Mouse (Mus musculus): ENCODE results near the gene Epb41l2. TPM values are rescaled to one million over a fixed set of nuclear protein-coding genes. Genes with fewer than 3 reads are reported as not detected.

Epb41l2 gene
- polyA plus RNA-seq, 1 experiment from 2014 or later: 17.2 TPM

- no peak overlapping the region for H3K27ac ChIP-seq (ENCODE audit: low read depth, low read length)
- no peaks in the 10 kb centered on the region for H3K9me3 ChIP-seq (replicated peaks; ENCODE audit: control insufficient read depth, low read length)
- DNase-seq (ENCODE audit: low spot score) (no peak), ATAC-seq (no peak)
- 44% methylated on average over 4 of the region's 4 CpGs for whole genome bisulfite sequencing
- H3K4me1 ChIP-seq (ENCODE audit: control insufficient read depth, insufficient read depth, low read length): no peaks in the 10 kb centered on the region
- H3K4me3 ChIP-seq (ENCODE audit: low read depth, low read length): no peak overlapping the region
- no peak overlapping the region for H3K4me2 ChIP-seq (ENCODE audit: low read length)
- no peaks in the 10 kb centered on the region for H3K36me3 ChIP-seq (ENCODE audit: control insufficient read depth, insufficient read depth, low read length)
- H3K9ac ChIP-seq (ENCODE audit: low read length): no peak overlapping the region
- no peaks in the 10 kb centered on the region for H3K27me3 ChIP-seq (replicated peaks; ENCODE audit: control insufficient read depth, insufficient read depth, low read length)
These were observed 27.7 kb downstream of the Epb41l2 start for GRCm38 (mm10) chr10:25387268-25387667.

DNA sequence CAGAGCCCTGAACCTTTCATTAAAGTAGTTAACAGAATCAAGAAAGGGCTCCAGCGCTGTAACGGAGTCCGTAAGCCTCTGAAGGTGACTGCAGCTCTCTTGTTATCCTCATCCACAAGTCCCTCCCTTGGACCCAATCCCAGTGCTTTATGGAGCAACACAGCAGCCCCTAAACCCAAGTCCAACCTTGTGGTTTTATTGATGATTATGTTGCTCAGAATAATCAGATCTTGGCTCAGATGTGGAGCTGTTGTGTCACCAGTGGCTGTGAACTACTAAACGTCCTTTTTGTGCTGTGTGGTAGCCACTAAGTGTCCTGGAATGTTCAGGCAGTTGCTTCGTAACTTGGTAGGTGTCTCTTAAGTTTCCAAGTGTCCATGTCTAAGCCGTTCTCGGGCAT, 33.2 kb downstream of the Epb41l2 start:
- H3K36me3 ChIP-seq (ENCODE audit: control insufficient read depth, insufficient read depth, low read length): no peaks in the 10 kb centered on the region
- no peaks in the 10 kb centered on the region for H3K9me3 ChIP-seq (replicated peaks; ENCODE audit: control insufficient read depth, low read length)
- no peak overlapping the region for H3K9ac ChIP-seq (ENCODE audit: low read length)
- no peaks in the 10 kb centered on the region for H3K4me1 ChIP-seq (ENCODE audit: control insufficient read depth, insufficient read depth, low read length)
- ATAC-seq (no peak), DNase-seq (ENCODE audit: low spot score) (no peak)
- no peak overlapping the region for H3K4me3 ChIP-seq (ENCODE audit: low read depth, low read length)
- H3K27ac ChIP-seq (ENCODE audit: low read depth, low read length): no peak overlapping the region
- H3K27me3 ChIP-seq (replicated peaks; ENCODE audit: control insufficient read depth, insufficient read depth, low read length): no peaks in the 10 kb centered on the region
- H3K4me2 ChIP-seq (ENCODE audit: low read length): no peak overlapping the region
- WGBS: 84% methylated on average over 7 of the region's 7 CpGs

- H3K27me3 ChIP-seq (replicated peaks; ENCODE audit: control insufficient read depth, insufficient read depth, low read length): no peaks in the 10 kb centered on the region
- H3K4me2 ChIP-seq (ENCODE audit: low read length): no peak overlapping the region
- H3K27ac ChIP-seq (ENCODE audit: low read depth, low read length): no peak overlapping the region
- H3K9me3 ChIP-seq (replicated peaks; ENCODE audit: control insufficient read depth, low read length): no peaks in the 10 kb centered on the region
- no peak overlapping the region for H3K4me3 ChIP-seq (ENCODE audit: low read depth, low read length)
- DNase-seq (ENCODE audit: low spot score): no peak
- ATAC-seq: no peak
- no peak overlapping the region for H3K9ac ChIP-seq (ENCODE audit: low read length)
- H3K4me1 ChIP-seq (ENCODE audit: control insufficient read depth, insufficient read depth, low read length): peaks cover 5% of the 10 kb centered on the region; the same call in 1 of the 2 replicates
- WGBS: 86% methylated on average over 1 of the region's 1 CpGs
- H3K36me3 ChIP-seq (ENCODE audit: control insufficient read depth, insufficient read depth, low read length): no peaks in the 10 kb centered on the region
These were observed 34.1 kb downstream of the Epb41l2 start for GRCm38 (mm10) chr10:25393721-25394120.

- WGBS: 88% methylated on average over 5 of the region's 5 CpGs
- H3K4me3 ChIP-seq (ENCODE audit: low read depth, low read length): no peak overlapping the region
- H3K4me2 ChIP-seq (ENCODE audit: low read length): no peak overlapping the region
- no peak overlapping the region for H3K9ac ChIP-seq (ENCODE audit: low read length)
- no peak overlapping the region for H3K27ac ChIP-seq (ENCODE audit: low read depth, low read length)
- H3K4me1 ChIP-seq (ENCODE audit: control insufficient read depth, insufficient read depth, low read length): peaks cover 8% of the 10 kb centered on the region
- H3K27me3 ChIP-seq (replicated peaks; ENCODE audit: control insufficient read depth, insufficient read depth, low read length): no peaks in the 10 kb centered on the region
- no peak for DNase-seq (ENCODE audit: low spot score)
- no peaks in the 10 kb centered on the region for H3K9me3 ChIP-seq (replicated peaks; ENCODE audit: control insufficient read depth, low read length)
- no peak for ATAC-seq
- H3K36me3 ChIP-seq (ENCODE audit: control insufficient read depth, insufficient read depth, low read length): no peaks in the 10 kb centered on the region
These were observed 35.8 kb downstream of the Epb41l2 start for GRCm38 (mm10) chr10:25395236-25395886.

GRCm38 (mm10) chr10:25396859-25397258, 37.3 kb downstream of the Epb41l2 start:
- DNase-seq (ENCODE audit: low spot score) (no peak), ATAC-seq (no peak)
- no peak overlapping the region for H3K27ac ChIP-seq (ENCODE audit: low read depth, low read length)
- peaks cover 8% of the 10 kb centered on the region for H3K4me1 ChIP-seq (ENCODE audit: control insufficient read depth, insufficient read depth, low read length)
- no peak overlapping the region for H3K9ac ChIP-seq (ENCODE audit: low read length)
- H3K36me3 ChIP-seq (ENCODE audit: control insufficient read depth, insufficient read depth, low read length): no peaks in the 10 kb centered on the region
- H3K27me3 ChIP-seq (replicated peaks; ENCODE audit: control insufficient read depth, insufficient read depth, low read length): no peaks in the 10 kb centered on the region
- H3K4me2 ChIP-seq (ENCODE audit: low read length): no peak overlapping the region
- WGBS: 82% methylated on average over 3 of the region's 3 CpGs
- no peaks in the 10 kb centered on the region for H3K9me3 ChIP-seq (replicated peaks; ENCODE audit: control insufficient read depth, low read length)
- H3K4me3 ChIP-seq (ENCODE audit: low read depth, low read length): no peak overlapping the region

DNA sequence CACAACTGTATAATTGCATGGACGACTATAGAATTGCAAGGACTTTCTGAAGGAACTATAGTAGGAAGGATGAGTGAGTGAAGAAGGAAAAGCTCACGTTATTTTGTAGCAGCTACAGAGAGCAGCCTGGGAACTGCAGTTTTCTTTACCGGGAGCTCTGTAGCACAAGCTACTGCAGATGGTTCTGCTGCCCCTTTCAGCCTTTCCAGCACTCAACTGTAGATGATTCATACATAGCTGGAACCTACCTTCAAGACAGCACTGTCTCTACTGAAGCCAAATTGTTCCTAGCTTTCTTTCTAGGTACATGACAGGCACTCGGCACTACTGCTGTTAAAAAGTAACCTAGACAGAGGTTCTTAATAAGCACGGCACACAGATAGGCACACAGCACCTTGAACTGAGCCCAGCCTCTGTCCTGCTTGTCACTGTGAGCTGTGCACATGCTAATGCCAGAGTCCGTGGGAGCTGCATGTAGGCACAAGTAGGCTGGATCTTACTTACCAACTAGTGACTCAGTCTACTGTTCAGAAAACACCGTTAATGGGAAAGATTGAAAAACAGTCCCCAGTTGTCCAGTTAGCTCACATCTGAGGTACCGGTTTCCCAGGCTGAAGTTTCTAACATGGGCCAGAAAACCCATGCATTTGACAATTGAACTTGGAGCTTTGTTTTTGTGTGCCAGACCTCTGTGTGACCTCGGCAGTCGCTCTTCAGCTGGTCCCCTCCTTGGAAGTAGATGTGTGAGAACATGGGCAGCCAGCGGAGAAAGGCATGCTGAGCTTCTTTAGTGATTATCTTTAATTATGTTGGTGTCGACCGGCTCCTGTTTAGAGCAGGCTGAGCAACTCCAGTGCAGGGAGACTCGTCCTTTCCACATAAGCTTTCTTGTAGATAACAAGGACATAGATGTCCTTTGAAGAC, 38.4 kb downstream of the Epb41l2 start:
- Histone ChIP-seq H3K9ac (ENCODE audit: low read length) (no peak overlapping the region), H3K4me3 (ENCODE audit: low read depth, low read length) (no peak overlapping the region), H3K9me3 (replicated peaks; ENCODE audit: control insufficient read depth, low read length) (no peaks in the 10 kb centered on the region), H3K27me3 (replicated peaks; ENCODE audit: control insufficient read depth, insufficient read depth, low read length) (no peaks in the 10 kb centered on the region), H3K4me1 (ENCODE audit: control insufficient read depth, insufficient read depth, low read length) (peaks cover 8% of the 10 kb centered on the region), H3K4me2 (ENCODE audit: low read length) (no peak overlapping the region), H3K36me3 (ENCODE audit: control insufficient read depth, insufficient read depth, low read length) (no peaks in the 10 kb centered on the region), H3K27ac (ENCODE audit: low read depth, low read length) (no peak overlapping the region)
- DNase-seq (ENCODE audit: low spot score): no peak
- WGBS: 55% methylated on average over 14 of the region's 14 CpGs
- ATAC-seq: no peak

- Histone ChIP-seq H3K4me2 (ENCODE audit: low read length) (no peak overlapping the region), H3K27ac (ENCODE audit: low read depth, low read length) (no peak overlapping the region), H3K36me3 (ENCODE audit: control insufficient read depth, insufficient read depth, low read length) (no peaks in the 10 kb centered on the region), H3K9me3 (replicated peaks; ENCODE audit: control insufficient read depth, low read length) (no peaks in the 10 kb centered on the region), H3K9ac (ENCODE audit: low read length) (no peak overlapping the region), H3K4me1 (ENCODE audit: control insufficient read depth, insufficient read depth, low read length) (peaks cover 8% of the 10 kb centered on the region), H3K4me3 (ENCODE audit: low read depth, low read length) (no peak overlapping the region), H3K27me3 (replicated peaks; ENCODE audit: control insufficient read depth, insufficient read depth, low read length) (no peaks in the 10 kb centered on the region)
- ATAC-seq: no peak
- WGBS: 88% methylated on average over 4 of the region's 4 CpGs
- no peak for DNase-seq (ENCODE audit: low spot score)
These were observed 39.4 kb downstream of the Epb41l2 start for GRCm38 (mm10) chr10:25399016-25399415.

DNA sequence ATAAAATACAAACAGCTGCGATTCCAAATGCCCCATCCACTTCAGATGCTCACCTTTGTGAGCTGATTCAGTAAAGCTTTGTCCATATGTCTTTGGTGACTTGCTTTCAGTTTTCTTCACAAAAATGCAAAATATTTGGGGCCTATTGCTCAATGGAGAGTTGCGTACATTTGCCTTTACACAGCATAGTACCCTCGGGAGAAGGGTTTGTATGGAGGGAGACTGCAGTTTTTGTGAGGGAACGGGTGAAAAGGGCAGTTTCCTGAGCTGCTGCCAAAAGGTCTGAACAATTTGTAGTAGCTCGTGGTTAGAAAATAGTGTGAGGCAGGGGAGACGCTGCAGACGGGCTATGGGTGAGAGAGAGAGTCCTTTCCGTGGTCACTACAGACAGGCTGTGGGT, 40.5 kb downstream of the Epb41l2 start:
- Histone ChIP-seq H3K4me1 (ENCODE audit: control insufficient read depth, insufficient read depth, low read length) (peaks cover 8% of the 10 kb centered on the region), H3K4me3 (ENCODE audit: low read depth, low read length) (no peak overlapping the region), H3K27ac (ENCODE audit: low read depth, low read length) (no peak overlapping the region), H3K9me3 (replicated peaks; ENCODE audit: control insufficient read depth, low read length) (no peaks in the 10 kb centered on the region), H3K4me2 (ENCODE audit: low read length) (no peak overlapping the region), H3K36me3 (ENCODE audit: control insufficient read depth, insufficient read depth, low read length) (no peaks in the 10 kb centered on the region), H3K9ac (ENCODE audit: low read length) (no peak overlapping the region), H3K27me3 (replicated peaks; ENCODE audit: control insufficient read depth, insufficient read depth, low read length) (no peaks in the 10 kb centered on the region)
- WGBS: 57% methylated on average over 8 of the region's 8 CpGs
- ATAC-seq: no peak
- DNase-seq (ENCODE audit: low spot score): no peak

DNA sequence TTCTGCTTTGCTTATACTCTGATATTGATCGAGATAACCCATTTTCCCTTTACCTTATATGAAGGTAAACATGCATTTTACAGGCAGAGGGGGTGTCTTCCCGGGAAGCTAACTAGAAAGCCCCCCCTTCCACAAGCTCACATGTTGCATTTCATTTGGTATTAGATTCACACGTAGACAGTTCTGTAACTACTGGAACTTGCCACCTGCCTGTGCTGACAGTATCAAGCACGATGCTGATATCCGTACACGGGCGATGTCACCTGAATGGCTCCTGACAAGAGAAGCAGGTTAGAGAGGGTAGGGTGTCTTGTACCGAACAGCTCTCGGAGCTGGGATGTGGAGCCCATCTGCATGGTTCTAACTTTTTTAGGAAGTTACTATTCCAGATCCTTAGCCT, 41.0 kb downstream of the Epb41l2 start:
- Histone ChIP-seq H3K36me3 (ENCODE audit: control insufficient read depth, insufficient read depth, low read length) (no peaks in the 10 kb centered on the region), H3K27me3 (replicated peaks; ENCODE audit: control insufficient read depth, insufficient read depth, low read length) (no peaks in the 10 kb centered on the region), H3K9me3 (replicated peaks; ENCODE audit: control insufficient read depth, low read length) (no peaks in the 10 kb centered on the region), H3K27ac (ENCODE audit: low read depth, low read length) (no peak overlapping the region), H3K4me1 (ENCODE audit: control insufficient read depth, insufficient read depth, low read length) (peaks cover 8% of the 10 kb centered on the region), H3K9ac (ENCODE audit: low read length) (no peak overlapping the region), H3K4me3 (ENCODE audit: low read depth, low read length) (no peak overlapping the region), H3K4me2 (ENCODE audit: low read length) (no peak overlapping the region)
- ATAC-seq: no peak
- WGBS: 93% methylated on average over 9 of the region's 9 CpGs
- no peak for DNase-seq (ENCODE audit: low spot score)

All from forebrain, embryonic 14.5 days (tissue).